Mouse (Mus musculus): Measurements from ENCODE around the gene Paqr6.

The Paqr6 gene

GRCm38 (mm10) chr3:88409741-88410644, 45.6 kb downstream of the Paqr6 start, which contains the start of gene Pmf1:
TSS of gene Pmf1 (minus strand) at chr3:88410331.
- peak; percentile 95 to 98 for DNase-seq (ENCODE audit: inconsistent age in 2 of 2, low spot score in 1 of 2)

- DNase-seq (ENCODE audit: inconsistent age in 2 of 2, low spot score in 1 of 2): peak; percentile 55 to 83
These were observed 46.3 kb downstream of the Paqr6 start for GRCm38 (mm10) chr3:88410645-88411031.

DNA sequence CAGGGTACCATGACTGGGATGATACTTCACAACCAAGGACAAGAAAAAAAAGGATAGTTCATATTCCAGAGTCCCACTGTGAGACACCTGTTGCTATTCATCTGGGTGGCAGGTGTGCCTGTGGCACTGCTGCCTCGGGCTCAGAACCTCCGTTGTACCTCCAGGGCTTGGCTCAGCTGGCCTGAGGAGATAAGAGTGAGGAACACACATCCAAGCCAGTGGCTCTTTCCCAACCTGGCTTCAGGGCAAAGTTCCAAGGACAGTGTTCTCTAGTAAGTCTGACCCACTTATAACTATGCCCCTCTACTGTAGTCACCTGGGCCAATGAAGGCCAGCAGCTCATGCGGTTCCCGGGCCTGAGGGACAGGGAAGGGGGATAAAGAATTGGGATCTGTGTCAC, 47.3 kb downstream of the Paqr6 start:
- peak; percentile 61 to 88 for DNase-seq (ENCODE audit: inconsistent age in 2 of 2, low spot score in 1 of 2)

DNA sequence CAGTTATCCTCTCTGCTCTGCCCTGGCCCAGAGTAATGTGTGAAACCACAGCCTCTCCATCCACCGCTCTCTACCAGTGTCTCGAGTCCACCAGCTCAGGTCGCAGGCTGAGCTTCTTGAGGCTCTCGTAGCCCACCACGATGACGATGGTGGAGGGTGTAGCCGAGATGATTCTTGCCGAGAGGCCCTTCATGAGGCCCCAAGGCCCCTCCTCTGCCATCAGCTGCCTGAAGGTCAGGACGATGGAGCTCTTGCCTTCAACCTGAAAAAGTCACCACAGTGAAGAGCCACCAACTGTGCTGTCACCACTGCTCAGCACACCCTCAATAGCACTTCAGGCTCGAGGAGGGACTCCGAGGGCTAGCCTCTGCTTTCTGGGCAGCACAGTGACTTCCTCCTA, 48.3 kb downstream of the Paqr6 start:
- peak in 1 of 2 experiments; percentile 44 for DNase-seq (ENCODE audit: inconsistent age in 2 of 2, low spot score in 1 of 2)

- peak in 1 of 2 experiments; percentile 55 for DNase-seq (ENCODE audit: inconsistent age in 2 of 2, low spot score in 1 of 2)
These were observed 51.3 kb downstream of the Paqr6 start for GRCm38 (mm10) chr3:88415668-88416067.

DNA sequence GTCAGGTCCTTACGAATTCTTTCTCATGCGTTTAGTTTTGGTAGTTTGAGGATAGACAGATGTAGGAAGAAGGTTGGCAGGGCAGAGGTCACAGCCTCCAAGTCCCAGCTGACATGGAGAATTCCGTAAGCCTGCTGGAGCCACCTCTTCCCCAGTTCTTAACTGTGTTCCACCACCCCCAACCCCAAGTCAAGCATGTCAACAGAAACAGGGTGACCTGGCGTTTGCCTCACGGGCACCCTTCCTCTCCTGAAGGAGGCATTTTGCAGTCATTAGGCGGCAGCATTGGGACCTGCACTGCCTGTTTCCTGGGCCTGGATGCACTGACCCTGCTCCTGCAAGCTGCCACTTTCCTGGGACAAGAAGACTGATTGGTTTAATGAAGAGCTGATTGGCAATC, 53.6 kb downstream of the Paqr6 start:
- peak in 1 of 2 experiments; percentile 61 for DNase-seq (ENCODE audit: inconsistent age in 2 of 2, low spot score in 1 of 2)
